Mouse (Mus musculus) stomach, embryonic 15.5 days (tissue): ENCODE data around the gene Pou6f2. TPM values are rescaled to one million over a fixed set of nuclear protein-coding genes. Genes with fewer than 3 reads are reported as not detected.

Experiments
- ATAC-seq: fragments of 200-750 bp; cut with Nextera tagmentation; 2 replicates; pipeline ENCODE4 v1.8.0; 2017; ENCODE audit warnings: low read depth, moderate number of reproducible peaks, moderate TSS enrichment; ENCODE audit not compliant: insufficient read depth, low FRiP score
- H3K27ac ChIP-seq: fragments of 300-500 bp; sonication (generic); 2 replicates; pipeline ENCODE4 v1.5.1; 2015; ENCODE audit warnings: mild to moderate bottlenecking, inconsistent platforms
- H3K27me3 ChIP-seq: fragments of 300-500 bp; sonication (generic); replicated peaks from 2 replicates; pipeline ENCODE4 v1.6.1; 2015; ENCODE audit warnings: inconsistent platforms
- H3K36me3 ChIP-seq: fragments of 300-500 bp; sonication (generic); 2 replicates; pipeline ENCODE4 v1.6.1; 2015; ENCODE audit warnings: inconsistent platforms
- H3K4me1 ChIP-seq: fragments of 300-500 bp; sonication (generic); 2 replicates; pipeline ENCODE4 v1.6.1; 2015; ENCODE audit warnings: inconsistent platforms
- H3K4me2 ChIP-seq: fragments of 300-500 bp; sonication (generic); 2 replicates; pipeline ENCODE4 v1.6.1; 2015; ENCODE audit warnings: mild to moderate bottlenecking, inconsistent platforms
- H3K4me3 ChIP-seq: fragments of 300-500 bp; sonication (generic); replicated peaks from 2 replicates; pipeline ENCODE4 v1.5.1; 2015; ENCODE audit warnings: inconsistent platforms
- H3K9ac ChIP-seq: fragments of 300-500 bp; sonication (generic); 2 replicates; pipeline ENCODE4 v1.6.1; 2015; ENCODE audit warnings: inconsistent platforms
- H3K9me3 ChIP-seq: fragments of 300-500 bp; sonication (generic); 2 replicates; pipeline ENCODE4 v1.6.1; 2016; ENCODE audit warnings: inconsistent platforms
- WGBS: fragments of 180-500 bp; shearing (Covaris S2); methylation state at CpG from one replicate; pipeline ENCODE4 v1.1.7; 2015; 5-methylcytosine and 5-hydroxymethylcytosine counted together
- polyA plus RNA-seq: library from polyadenylated mRNA; unstranded; fragments of >200 nt; fragmentation: Nextera tagmentation; extraction: Ambion mirVana; gene quantifications from 2 replicates; pipeline ENCODE4 v1.2.1, GENCODE M21; 2015

The Pou6f2 gene
- polyA plus RNA-seq, 1 experiment from 2014 or later, result 0.04 TPM

DNA sequence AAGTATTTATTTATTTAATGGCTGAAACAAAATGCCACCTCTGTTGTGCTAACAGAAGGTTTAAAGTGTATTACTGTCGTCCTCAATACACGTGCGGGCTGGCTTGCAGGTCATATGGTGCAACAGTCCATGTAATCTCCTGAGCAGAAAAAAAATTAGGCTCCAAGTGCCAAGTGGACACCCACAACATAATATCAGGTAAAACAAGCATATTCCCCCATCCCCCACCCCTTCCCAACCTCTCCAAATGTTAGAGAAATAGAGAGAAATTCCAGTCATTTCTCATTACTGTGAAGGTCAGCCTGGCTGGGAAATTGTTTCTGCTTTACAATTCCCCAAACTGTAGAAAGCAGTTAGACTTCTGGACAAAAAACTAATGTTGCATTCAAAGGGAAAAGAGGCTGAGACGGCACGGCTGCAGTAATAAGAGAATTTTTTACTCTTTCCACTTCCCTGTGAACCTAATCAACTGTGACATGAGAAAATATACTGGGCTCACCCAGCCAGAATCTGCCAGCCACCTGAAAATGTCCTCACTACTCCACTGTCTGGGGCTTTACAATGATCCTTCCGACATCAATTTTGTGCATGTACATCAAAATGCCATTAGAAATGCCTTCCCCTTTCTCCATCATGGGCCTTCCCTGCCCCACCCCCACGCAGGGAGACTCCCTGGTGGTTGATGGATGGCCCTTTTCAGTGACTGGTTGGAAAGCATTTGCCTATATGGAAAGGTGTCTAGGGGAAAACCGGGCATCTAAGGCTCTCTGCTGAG, 192.8 kb downstream of the Pou6f2 start:
- ATAC-seq, result no peak
- 50% methylated on average over 8 of the region's 8 CpGs for WGBS

DNA sequence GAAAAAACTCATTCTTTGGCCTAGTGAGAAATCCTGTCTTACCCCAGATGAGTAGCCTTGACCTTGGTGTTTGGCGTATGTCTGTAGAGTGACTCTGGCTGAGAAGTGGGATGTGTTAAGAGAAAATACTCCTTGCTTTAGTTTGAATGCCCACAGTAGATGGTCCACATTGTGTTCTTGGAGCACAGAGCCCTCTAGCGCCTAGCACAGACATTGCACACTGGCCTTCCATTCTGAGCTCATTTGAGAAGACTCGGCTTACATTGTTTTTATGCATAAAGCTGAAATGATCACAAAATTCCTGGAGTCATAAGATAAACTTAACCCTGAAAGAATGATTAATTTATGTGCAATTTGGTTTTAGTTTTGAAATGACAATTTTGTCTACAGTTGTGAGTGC, 223.5 kb downstream of the Pou6f2 start:
- Histone ChIP-seq H3K4me2 (no peak overlapping the region), H3K36me3 (no peaks in the 10 kb centered on the region), H3K27me3 (no peaks in the 10 kb centered on the region), H3K4me3 (no peak overlapping the region), H3K9ac (no peak overlapping the region), H3K4me1 (no peaks in the 10 kb centered on the region), H3K9me3 (no peaks in the 10 kb centered on the region), H3K27ac (no peak overlapping the region)
- 46% methylated on average over 3 of the region's 3 CpGs for WGBS
- no peak for ATAC-seq

More for the DNA sequence above, 192.8 kb downstream of the Pou6f2 start:
- Histone ChIP-seq H3K36me3 (no peaks in the 10 kb centered on the region), H3K4me3 (no peak overlapping the region), H3K4me1 (no peaks in the 10 kb centered on the region), H3K27ac (no peak overlapping the region), H3K9ac (no peak overlapping the region), H3K4me2 (no peak overlapping the region), H3K9me3 (no peaks in the 10 kb centered on the region), H3K27me3 (no peaks in the 10 kb centered on the region)

DNA sequence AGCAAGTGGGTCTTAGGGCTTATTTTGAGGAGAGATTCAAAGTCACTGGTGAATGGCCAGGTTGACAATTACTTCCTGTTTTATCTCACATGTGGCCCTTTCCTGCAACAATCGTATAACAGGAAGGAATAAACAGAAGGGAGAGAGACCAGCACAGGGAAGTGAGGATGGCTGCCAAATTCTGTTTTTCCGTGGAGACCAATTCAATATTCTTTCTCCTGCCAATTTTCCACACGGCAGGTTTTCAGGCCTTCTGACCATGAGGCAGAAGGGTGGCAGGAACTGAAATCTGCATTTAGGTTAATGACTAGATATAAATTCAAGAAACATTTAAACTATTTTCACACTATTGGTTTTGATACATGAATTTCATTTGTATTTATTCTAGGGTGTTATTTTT, 224.5 kb downstream of the Pou6f2 start:
- Histone ChIP-seq H3K9ac (no peak overlapping the region), H3K4me2 (no peak overlapping the region), H3K4me1 (no peaks in the 10 kb centered on the region), H3K27ac (no peak overlapping the region), H3K4me3 (no peak overlapping the region), H3K9me3 (no peaks in the 10 kb centered on the region), H3K36me3 (no peaks in the 10 kb centered on the region), H3K27me3 (no peaks in the 10 kb centered on the region)
- ATAC-seq, result no peak
- 25% methylated on average over 3 of the region's 3 CpGs for WGBS

DNA sequence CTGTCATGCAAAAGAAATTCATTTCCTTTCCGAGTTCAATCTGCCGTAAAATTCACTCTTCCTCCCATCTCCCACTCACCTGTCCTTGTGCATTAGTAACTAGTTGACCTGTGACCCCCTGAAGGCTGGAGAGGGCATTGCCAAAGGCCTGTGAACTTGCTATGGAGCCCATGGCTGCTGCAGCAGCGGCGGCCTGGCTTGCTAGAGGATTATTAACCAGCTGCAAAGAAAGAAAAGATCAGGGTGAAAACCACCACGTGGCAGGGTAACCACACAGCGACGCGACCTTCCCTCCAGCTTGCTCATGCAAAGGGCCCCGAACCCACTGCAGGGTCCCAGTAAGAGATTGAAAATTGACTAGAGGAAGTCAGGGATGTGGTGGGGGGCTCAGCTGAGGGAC, 225.2 kb downstream of the Pou6f2 start:
- H3K9me3 ChIP-seq, result no peaks in the 10 kb centered on the region
- no peaks in the 10 kb centered on the region for H3K27me3 ChIP-seq
- no peak overlapping the region for H3K4me3 ChIP-seq
- 33% methylated on average over 9 of the region's 9 CpGs for WGBS
- no peaks in the 10 kb centered on the region for H3K36me3 ChIP-seq
- H3K27ac ChIP-seq, result no peak overlapping the region
- no peak for ATAC-seq
- no peak overlapping the region for H3K4me2 ChIP-seq
- no peak overlapping the region for H3K9ac ChIP-seq
- no peaks in the 10 kb centered on the region for H3K4me1 ChIP-seq

DNA sequence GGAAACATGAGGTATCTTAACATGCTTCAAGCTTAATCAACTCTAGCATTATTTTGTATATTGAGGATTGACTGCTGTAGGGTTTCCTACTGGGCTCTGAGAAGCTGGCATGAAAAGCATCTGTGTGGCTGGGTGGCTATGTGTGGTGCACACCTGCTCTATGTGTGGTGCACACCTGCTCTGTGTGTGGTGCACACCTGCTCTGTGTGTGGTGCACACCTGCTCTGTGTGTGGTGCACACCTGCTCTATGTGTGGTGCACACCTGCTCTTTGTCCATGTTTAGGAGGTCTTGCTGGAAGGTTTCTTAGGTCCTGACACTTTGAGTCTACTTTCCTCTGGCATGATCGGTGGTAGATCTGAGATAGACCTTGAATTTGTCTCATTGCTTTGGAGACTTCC, 233.3 kb downstream of the Pou6f2 start:
- Histone ChIP-seq H3K9me3 (no peaks in the 10 kb centered on the region), H3K36me3 (no peaks in the 10 kb centered on the region), H3K9ac (no peak overlapping the region), H3K4me1 (no peaks in the 10 kb centered on the region), H3K27me3 (no peaks in the 10 kb centered on the region), H3K4me3 (no peak overlapping the region), H3K27ac (no peak overlapping the region), H3K4me2 (no peak overlapping the region)
- no peak for ATAC-seq
- 91% methylated on average over 1 of the region's 1 CpGs for WGBS

DNA sequence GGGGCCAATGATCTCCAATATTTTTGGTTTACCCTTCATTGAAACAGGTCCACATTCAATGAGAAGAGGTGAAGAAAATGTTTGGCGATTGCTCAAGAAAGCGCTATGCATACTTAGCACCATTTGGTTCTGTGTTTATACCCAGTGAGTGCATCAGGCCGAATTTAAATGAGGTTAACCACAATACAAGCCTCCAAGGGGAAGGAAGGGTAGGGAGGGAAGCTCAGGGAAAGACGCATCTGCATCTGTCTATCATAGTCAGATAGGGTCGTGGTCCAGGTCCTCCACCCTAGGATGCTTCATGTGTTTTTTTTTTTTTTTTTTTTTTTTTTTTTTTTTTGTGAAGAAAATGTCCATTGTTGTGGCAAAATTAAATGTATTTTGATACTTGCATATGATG, 236.9 kb downstream of the Pou6f2 start:
- no peak overlapping the region for H3K4me3 ChIP-seq
- no peaks in the 10 kb centered on the region for H3K36me3 ChIP-seq
- no peaks in the 10 kb centered on the region for H3K27me3 ChIP-seq
- H3K4me2 ChIP-seq, result no peak overlapping the region
- no peak for ATAC-seq
- no peaks in the 10 kb centered on the region for H3K4me1 ChIP-seq
- H3K9ac ChIP-seq, result no peak overlapping the region
- 61% methylated on average over 5 of the region's 5 CpGs for WGBS
- H3K9me3 ChIP-seq, result no peaks in the 10 kb centered on the region
- H3K27ac ChIP-seq, result no peak overlapping the region

DNA sequence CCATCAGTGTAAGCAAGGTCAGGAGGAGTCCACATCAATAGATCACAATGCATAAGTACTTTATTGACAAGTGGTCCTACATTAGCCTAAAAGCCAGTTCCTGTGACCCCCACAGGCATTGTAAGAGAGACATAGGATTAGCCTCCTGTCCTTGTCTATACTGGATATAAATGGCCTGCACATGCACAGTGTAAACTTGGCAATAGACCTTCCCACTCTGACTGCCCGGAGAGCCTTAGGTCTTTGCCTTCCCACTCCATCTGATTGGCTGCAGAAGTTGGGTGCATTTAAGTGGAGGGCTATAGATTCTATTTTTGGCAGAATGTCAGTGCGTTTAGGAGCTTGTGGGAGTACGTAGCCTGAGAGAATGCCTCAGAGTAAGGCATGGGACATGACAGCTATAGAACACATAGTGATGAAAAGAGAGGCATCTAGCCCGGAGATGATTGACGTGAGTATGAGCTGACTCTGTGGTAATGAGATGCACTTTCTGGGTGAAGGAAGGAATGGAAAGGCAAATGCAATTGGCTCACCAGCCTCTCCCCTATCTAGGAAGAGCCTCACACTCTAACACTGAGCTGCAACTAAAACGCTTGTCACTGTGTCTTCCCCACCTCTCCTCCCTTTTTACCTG, 243.4 kb downstream of the Pou6f2 start:
- H3K27me3 ChIP-seq, result no peaks in the 10 kb centered on the region
- H3K9ac ChIP-seq, result no peak overlapping the region
- H3K4me1 ChIP-seq, result no peaks in the 10 kb centered on the region
- H3K9me3 ChIP-seq, result no peaks in the 10 kb centered on the region
- H3K4me3 ChIP-seq, result no peak overlapping the region
- H3K36me3 ChIP-seq, result no peaks in the 10 kb centered on the region
- no peak overlapping the region for H3K27ac ChIP-seq
- H3K4me2 ChIP-seq, result no peak overlapping the region
- 65% methylated on average over 6 of the region's 6 CpGs for WGBS
- no peak for ATAC-seq

DNA sequence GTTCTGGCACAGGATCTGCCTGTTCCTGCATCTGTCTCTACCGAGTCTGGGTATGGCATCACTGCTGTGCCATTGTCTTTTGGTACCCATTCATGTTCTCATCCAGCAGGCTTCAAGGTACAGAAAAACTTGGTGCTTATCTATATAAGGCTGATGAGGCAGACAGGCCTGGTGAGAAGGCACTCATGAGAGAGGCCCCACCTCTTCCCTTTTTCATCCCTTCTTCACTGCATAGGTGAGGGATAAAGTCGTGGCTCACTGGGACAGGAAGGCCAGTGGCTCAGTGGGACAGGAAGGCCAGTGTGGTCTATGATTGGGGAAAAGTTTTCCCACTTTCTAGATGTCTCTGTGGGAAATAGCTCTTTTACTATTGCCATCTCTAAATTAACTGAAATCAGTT, 263.8 kb downstream of the Pou6f2 start:
- H3K9ac ChIP-seq, result no peak overlapping the region
- H3K27ac ChIP-seq, result no peak overlapping the region
- WGBS, result 49% methylated on average over 2 of the region's 2 CpGs
- ATAC-seq, result no peak
- H3K27me3 ChIP-seq, result no peaks in the 10 kb centered on the region
- no peaks in the 10 kb centered on the region for H3K4me1 ChIP-seq
- H3K4me2 ChIP-seq, result no peak overlapping the region
- H3K36me3 ChIP-seq, result no peaks in the 10 kb centered on the region
- H3K4me3 ChIP-seq, result no peak overlapping the region
- no peaks in the 10 kb centered on the region for H3K9me3 ChIP-seq

DNA sequence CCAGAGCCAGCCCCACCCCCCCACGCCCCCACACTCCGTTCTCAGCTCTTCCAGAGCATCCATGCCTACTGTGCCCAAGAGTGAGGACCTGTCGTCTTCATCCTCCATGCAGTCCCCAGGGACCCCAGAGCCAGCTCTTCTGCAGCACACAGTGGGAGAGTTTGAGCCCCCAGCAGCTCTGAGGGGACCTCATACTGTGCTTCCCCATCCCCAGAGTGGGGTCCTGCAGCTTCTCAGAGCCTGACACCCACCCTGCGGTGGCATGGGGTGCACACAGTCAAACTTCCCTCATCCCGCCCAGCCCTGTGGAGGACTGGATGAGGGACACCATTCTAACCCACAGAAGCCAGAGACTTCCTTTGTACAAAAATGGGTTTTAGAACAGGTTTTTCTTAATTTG, 264.3 kb downstream of the Pou6f2 start:
- no peak for ATAC-seq
- H3K4me2 ChIP-seq, result no peak overlapping the region
- H3K4me3 ChIP-seq, result no peak overlapping the region
- no peaks in the 10 kb centered on the region for H3K4me1 ChIP-seq
- no peaks in the 10 kb centered on the region for H3K9me3 ChIP-seq
- no peak overlapping the region for H3K9ac ChIP-seq
- WGBS, result 70% methylated on average over 5 of the region's 5 CpGs
- H3K27ac ChIP-seq, result no peak overlapping the region
- H3K27me3 ChIP-seq, result no peaks in the 10 kb centered on the region
- no peaks in the 10 kb centered on the region for H3K36me3 ChIP-seq

DNA sequence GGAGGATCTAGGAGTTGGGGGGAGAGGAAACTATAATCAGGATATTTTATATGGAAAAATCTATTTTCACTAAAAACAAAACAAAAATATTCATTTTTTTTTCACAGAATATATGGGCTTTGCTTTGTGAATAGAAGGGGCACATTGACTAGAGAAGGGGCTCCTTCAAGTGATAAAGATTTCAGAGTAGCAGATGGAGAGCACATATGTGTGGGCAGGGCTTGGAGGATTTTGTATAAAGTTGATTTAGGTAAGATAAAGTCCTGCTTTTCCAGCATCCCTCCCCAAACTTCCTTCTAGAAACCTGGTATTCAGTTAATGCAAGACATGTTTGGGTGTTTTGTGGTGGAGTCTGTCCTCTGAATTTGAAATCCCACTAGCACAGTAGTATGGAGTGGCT, 266.2 kb downstream of the Pou6f2 start:
- Histone ChIP-seq H3K4me2 (no peak overlapping the region), H3K9me3 (no peaks in the 10 kb centered on the region), H3K36me3 (no peaks in the 10 kb centered on the region), H3K9ac (no peak overlapping the region), H3K27ac (no peak overlapping the region), H3K4me3 (no peak overlapping the region), H3K4me1 (no peaks in the 10 kb centered on the region), H3K27me3 (no peaks in the 10 kb centered on the region)
- ATAC-seq, result no peak

DNA sequence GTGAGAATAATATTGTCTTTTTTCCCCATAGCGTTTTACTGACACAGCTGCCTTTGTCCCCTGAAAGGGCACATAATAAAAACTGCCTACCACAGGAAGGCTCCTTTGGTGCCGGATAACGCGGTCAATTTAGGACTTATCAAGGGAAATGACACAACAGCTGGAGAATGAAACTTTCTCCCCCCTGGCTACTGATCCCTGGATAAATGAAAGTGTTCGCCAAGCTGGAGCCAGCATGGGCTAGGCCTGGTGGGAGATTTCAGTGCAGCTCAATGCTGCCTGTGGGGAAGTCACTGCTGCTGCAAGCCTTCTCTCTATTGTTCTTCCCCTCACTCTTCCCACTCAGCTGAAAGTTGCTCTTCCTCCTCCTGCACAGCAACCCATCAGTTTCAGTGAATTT, 267.8 kb downstream of the Pou6f2 start:
- ATAC-seq, result no peak
- Histone ChIP-seq H3K9ac (no peak overlapping the region), H3K36me3 (no peaks in the 10 kb centered on the region), H3K4me2 (no peak overlapping the region), H3K27me3 (no peaks in the 10 kb centered on the region), H3K4me3 (no peak overlapping the region), H3K4me1 (no peaks in the 10 kb centered on the region), H3K9me3 (no peaks in the 10 kb centered on the region), H3K27ac (no peak overlapping the region)
- whole genome bisulfite sequencing, result 65% methylated on average over 5 of the region's 5 CpGs

DNA sequence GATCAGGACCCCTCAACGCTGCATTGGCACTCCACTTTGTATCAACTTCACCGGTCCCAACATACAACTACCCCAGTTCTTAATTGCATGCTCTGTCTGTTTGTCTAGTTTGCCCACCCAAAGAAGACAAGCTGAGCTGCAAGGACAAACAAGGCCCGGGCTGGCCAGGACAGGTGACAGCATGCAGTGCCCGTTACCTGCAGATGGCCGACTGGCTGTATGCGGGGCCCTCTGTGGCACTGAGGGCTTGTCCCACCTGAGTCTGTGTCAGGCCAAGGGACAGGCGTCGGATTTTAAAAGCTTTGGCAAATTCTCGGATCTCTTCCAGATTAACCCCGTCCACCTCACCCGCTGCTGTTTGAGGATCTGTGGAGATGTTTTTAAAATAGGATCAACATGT, 268.7 kb downstream of the Pou6f2 start:
- H3K4me3 ChIP-seq, result no peak overlapping the region
- no peak overlapping the region for H3K9ac ChIP-seq
- 77% methylated on average over 11 of the region's 11 CpGs for WGBS
- H3K9me3 ChIP-seq, result no peaks in the 10 kb centered on the region
- H3K4me2 ChIP-seq, result no peak overlapping the region
- H3K36me3 ChIP-seq, result no peaks in the 10 kb centered on the region
- ATAC-seq, result no peak
- H3K4me1 ChIP-seq, result no peaks in the 10 kb centered on the region
- H3K27ac ChIP-seq, result no peak overlapping the region
- H3K27me3 ChIP-seq, result no peaks in the 10 kb centered on the region
